Mouse (Mus musculus): ENCODE measurements at regions not wholly inside any gene's neighbourhood (a gene's known extent, or its start where the extent isn't known, plus 50 kb on each side); places are given as distances from the start of the nearest gene placed in this dataset.

DNA sequence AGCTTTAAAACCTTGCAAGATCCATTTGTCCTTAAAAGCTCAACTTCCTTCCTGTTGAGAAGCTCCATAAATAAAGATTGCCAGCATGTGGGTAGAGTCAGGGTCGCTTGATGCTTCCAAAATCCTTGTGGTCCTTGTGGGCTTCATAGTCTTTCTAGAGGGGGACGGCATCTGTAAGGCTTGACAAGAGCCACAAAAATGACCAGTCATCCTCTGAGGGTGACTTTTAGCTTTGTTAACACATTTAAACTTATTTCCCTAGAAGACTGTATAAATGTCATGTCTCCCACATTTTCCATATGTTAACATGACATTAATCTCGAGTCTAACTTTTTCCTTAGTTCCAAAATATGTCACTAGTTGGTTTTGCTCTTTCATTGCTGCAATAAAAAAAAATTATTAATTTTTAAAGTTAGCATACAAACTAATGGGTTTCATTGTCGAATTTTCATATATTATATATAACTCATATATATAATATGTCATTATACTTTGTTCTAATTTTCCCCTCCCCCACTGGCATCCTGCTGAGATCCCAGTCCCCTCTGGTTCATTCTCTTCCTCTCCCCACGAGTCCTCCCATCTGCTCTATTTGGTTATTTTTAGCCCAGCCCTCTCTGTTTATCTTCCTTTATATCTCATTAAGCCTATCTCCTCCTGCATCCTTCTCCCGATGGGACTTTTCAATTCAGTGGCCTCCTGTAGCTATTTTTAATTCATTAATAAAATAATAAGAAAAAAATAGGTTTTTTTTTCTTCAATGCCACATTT, 199.3 kb upstream of the Cited2 start:
- WGBS, result 78% methylated on average over 6 of the region's 6 CpGs
- ATAC-seq (ENCODE audit: low FRiP score, low read depth) (no peak), DNase-seq (ENCODE audit: low spot score) (no peak)
- no peaks in the 10 kb centered on the region for H3K27me3 ChIP-seq (ENCODE audit: control insufficient read depth, insufficient read depth, low read length)
- no peak overlapping the region for H3K4me3 ChIP-seq (replicated peaks; ENCODE audit: low read length)
- H3K9ac ChIP-seq (ENCODE audit: low read depth, low read length, severe bottlenecking), result no peak overlapping the region
- no peaks in the 10 kb centered on the region for H3K9me3 ChIP-seq (ENCODE audit: control insufficient read depth, low read length)
- H3K4me1 ChIP-seq (ENCODE audit: control insufficient read depth, insufficient read depth, low read length), result peaks cover 7% of the 10 kb centered on the region; the same call in 1 of the 2 replicates
- TF ChIP-seq POLR2A (IDR thresholded peaks at IDR 0.05; ENCODE audit: borderline replicate concordance, extremely low read depth, insufficient read depth, insufficient read length), result no peak
- H3K27ac ChIP-seq (replicated peaks; ENCODE audit: low read depth, low read length), result no peak overlapping the region
- no peaks in the 10 kb centered on the region for H3K36me3 ChIP-seq (ENCODE audit: control insufficient read depth, insufficient read depth, low read length)
- no peak overlapping the region for H3K4me2 ChIP-seq (replicated peaks; ENCODE audit: low read depth, low read length, severe bottlenecking)

DNA sequence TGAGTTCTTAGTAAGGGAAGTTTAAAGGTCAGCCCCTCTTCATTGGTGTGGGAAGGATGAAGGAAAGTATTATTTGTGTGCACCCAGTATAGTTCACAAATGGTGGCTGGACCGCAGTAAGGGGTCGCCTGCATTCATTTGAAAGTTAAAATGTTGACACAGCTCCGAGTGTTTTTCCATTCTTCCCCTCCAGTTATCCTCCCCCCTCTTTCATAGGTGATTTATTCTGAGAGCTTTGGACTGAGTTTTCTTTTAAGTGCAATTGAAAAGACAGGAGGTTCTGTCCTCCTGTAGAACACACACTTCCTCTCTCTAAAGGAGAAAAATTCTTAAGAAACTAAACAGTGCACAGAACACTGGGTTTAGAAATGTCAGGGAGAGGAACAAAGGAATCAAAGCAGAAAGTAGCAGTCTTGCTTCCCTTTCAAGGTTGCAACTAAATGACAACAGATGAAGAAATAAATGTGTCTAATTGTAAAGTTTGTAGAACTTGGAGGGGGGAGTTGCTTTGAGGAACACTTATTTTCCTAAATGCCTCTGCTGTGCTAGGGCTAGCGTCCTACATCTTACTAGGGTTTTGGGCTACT, 195.8 kb upstream of the Cited2 start:
- Histone ChIP-seq H3K9ac (ENCODE audit: low read depth, low read length, severe bottlenecking) (no peak overlapping the region), H3K4me3 (replicated peaks; ENCODE audit: low read length) (no peak overlapping the region), H3K27me3 (ENCODE audit: control insufficient read depth, insufficient read depth, low read length) (no peaks in the 10 kb centered on the region), H3K27ac (replicated peaks; ENCODE audit: low read depth, low read length) (no peak overlapping the region), H3K9me3 (ENCODE audit: control insufficient read depth, low read length) (no peaks in the 10 kb centered on the region), H3K36me3 (ENCODE audit: control insufficient read depth, insufficient read depth, low read length) (no peaks in the 10 kb centered on the region), H3K4me2 (replicated peaks; ENCODE audit: low read depth, low read length, severe bottlenecking) (no peak overlapping the region), H3K4me1 (ENCODE audit: control insufficient read depth, insufficient read depth, low read length) (peaks cover 3% of the 10 kb centered on the region; the same call in 1 of the 2 replicates)
- whole genome bisulfite sequencing, result 67% methylated on average over 4 of the region's 4 CpGs
- DNase-seq (ENCODE audit: low spot score), result no peak
- no peak for ATAC-seq (ENCODE audit: low FRiP score, low read depth)
- TF ChIP-seq POLR2A (IDR thresholded peaks at IDR 0.05; ENCODE audit: borderline replicate concordance, extremely low read depth, insufficient read depth, insufficient read length), result no peak

DNA sequence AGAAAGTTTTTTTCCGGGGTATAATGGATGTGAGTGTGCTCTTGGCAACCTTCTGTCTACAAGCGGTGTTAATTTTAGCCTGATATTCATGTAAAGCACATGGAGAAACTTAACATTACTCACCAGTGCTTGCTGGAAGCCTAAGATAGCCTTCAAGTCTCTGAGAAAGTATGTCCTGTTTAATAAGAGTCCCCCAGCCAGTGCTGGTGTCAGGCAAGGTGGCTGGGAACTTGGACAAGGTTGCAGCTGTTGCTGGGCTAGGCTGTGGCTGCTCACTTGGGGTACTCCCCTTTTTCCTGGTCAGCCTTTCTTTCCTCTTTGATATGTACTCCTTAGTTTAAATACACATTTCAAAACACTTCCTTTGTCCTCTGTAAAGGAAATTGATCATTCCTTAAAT, 194.9 kb upstream of the Cited2 start:
- Histone ChIP-seq H3K4me1 (ENCODE audit: control insufficient read depth, insufficient read depth, low read length) (peaks cover 2% of the 10 kb centered on the region; the same call in 1 of the 2 replicates), H3K9ac (ENCODE audit: low read depth, low read length, severe bottlenecking) (no peak overlapping the region), H3K4me2 (replicated peaks; ENCODE audit: low read depth, low read length, severe bottlenecking) (no peak overlapping the region), H3K9me3 (ENCODE audit: control insufficient read depth, low read length) (no peaks in the 10 kb centered on the region), H3K27ac (replicated peaks; ENCODE audit: low read depth, low read length) (no peak overlapping the region), H3K4me3 (replicated peaks; ENCODE audit: low read length) (no peak overlapping the region), H3K27me3 (ENCODE audit: control insufficient read depth, insufficient read depth, low read length) (no peaks in the 10 kb centered on the region), H3K36me3 (ENCODE audit: control insufficient read depth, insufficient read depth, low read length) (no peaks in the 10 kb centered on the region)
- TF ChIP-seq POLR2A (IDR thresholded peaks at IDR 0.05; ENCODE audit: borderline replicate concordance, extremely low read depth, insufficient read depth, insufficient read length), result no peak
- no peak for DNase-seq (ENCODE audit: low spot score)
- ATAC-seq (ENCODE audit: low FRiP score, low read depth), result no peak
- 65% methylated on average over 2 of the region's 2 CpGs for WGBS

DNA sequence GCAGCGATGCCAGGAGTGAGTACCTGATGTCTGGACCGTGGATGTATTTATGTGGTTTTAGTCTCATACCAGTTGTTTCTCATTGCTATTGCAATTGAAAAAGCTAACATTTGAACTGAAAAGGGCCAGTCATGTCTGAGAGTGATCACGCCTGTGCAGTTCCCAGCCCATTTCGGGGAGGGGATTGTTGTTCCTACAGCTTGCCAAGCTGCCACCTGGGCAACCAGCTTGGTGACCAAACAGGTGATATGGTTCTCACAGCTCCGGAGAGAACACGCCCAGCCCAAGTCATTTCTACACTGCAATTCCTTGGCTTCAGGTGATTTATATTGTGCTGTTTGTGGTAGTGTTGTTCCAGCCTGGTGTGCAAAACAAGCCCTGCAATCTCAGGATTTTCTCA, 194.2 kb upstream of the Cited2 start:
- no peak for TF ChIP-seq POLR2A (IDR thresholded peaks at IDR 0.05; ENCODE audit: borderline replicate concordance, extremely low read depth, insufficient read depth, insufficient read length)
- Histone ChIP-seq H3K4me2 (replicated peaks; ENCODE audit: low read depth, low read length, severe bottlenecking) (no peak overlapping the region), H3K27ac (replicated peaks; ENCODE audit: low read depth, low read length) (no peak overlapping the region), H3K4me3 (replicated peaks; ENCODE audit: low read length) (no peak overlapping the region), H3K36me3 (ENCODE audit: control insufficient read depth, insufficient read depth, low read length) (no peaks in the 10 kb centered on the region), H3K27me3 (ENCODE audit: control insufficient read depth, insufficient read depth, low read length) (no peaks in the 10 kb centered on the region), H3K9me3 (ENCODE audit: control insufficient read depth, low read length) (no peaks in the 10 kb centered on the region), H3K4me1 (ENCODE audit: control insufficient read depth, insufficient read depth, low read length) (peaks cover 2% of the 10 kb centered on the region; the same call in 1 of the 2 replicates), H3K9ac (ENCODE audit: low read depth, low read length, severe bottlenecking) (no peak overlapping the region)
- DNase-seq (ENCODE audit: low spot score) (no peak), ATAC-seq (ENCODE audit: low FRiP score, low read depth) (no peak)
- 76% methylated on average over 6 of the region's 6 CpGs for WGBS

- no peak for TF ChIP-seq POLR2A (IDR thresholded peaks at IDR 0.05; ENCODE audit: borderline replicate concordance, extremely low read depth, insufficient read depth, insufficient read length)
- WGBS, result 77% methylated on average over 4 of the region's 4 CpGs
- H3K27ac ChIP-seq (replicated peaks; ENCODE audit: low read depth, low read length), result no peak overlapping the region
Measured at GRCm38 (mm10) chr10:17529851-17530509, 193.0 kb upstream of the Cited2 start.

More at GRCm38 (mm10) chr10:17529851-17530509, 193.0 kb upstream of the Cited2 start:
- Histone ChIP-seq H3K9me3 (ENCODE audit: control insufficient read depth, low read length) (no peaks in the 10 kb centered on the region), H3K27me3 (ENCODE audit: control insufficient read depth, insufficient read depth, low read length) (no peaks in the 10 kb centered on the region), H3K9ac (ENCODE audit: low read depth, low read length, severe bottlenecking) (no peak overlapping the region), H3K36me3 (ENCODE audit: control insufficient read depth, insufficient read depth, low read length) (no peaks in the 10 kb centered on the region), H3K4me3 (replicated peaks; ENCODE audit: low read length) (no peak overlapping the region), H3K4me2 (replicated peaks; ENCODE audit: low read depth, low read length, severe bottlenecking) (no peak overlapping the region), H3K4me1 (ENCODE audit: control insufficient read depth, insufficient read depth, low read length) (peaks cover 2% of the 10 kb centered on the region; the same call in 1 of the 2 replicates)
- DNase-seq (ENCODE audit: low spot score) (no peak), ATAC-seq (ENCODE audit: low FRiP score, low read depth) (no peak)

All from limb, embryonic 14.5 days (tissue).